Mouse (Mus musculus) T-cell, adult 2 months (primary cell): ENCODE results near the gene Cirbp.

Source experiments
- DNase-seq: peaks from one replicate; pipeline ENCODE4 v3.0.0; 2022; ENCODE audit warnings: low spot score

The Cirbp gene

GRCm38 (mm10) chr10:80137626-80138552, 27.9 kb upstream of the Cirbp start:
- no peak for DNase-seq

- peak; percentile 45 for DNase-seq
Observed at GRCm38 (mm10) chr10:80138553-80139438, 27.0 kb upstream of the Cirbp start, which contains the start of gene Atp5d. Atp5d (plus strand) TSS chr10:80138632.

- no peak for DNase-seq
Observed at GRCm38 (mm10) chr10:80139439-80139775, 26.4 kb upstream of the Cirbp start.

- no peak for DNase-seq
Observed at GRCm38 (mm10) chr10:80139975-80140665, 25.7 kb upstream of the Cirbp start.

- no peak for DNase-seq
Observed at GRCm38 (mm10) chr10:80140666-80141035, 25.1 kb upstream of the Cirbp start, which contains the start of gene Cbarp. Cbarp (minus strand) TSS chr10:80140835.

- peak; percentile 100 for DNase-seq
Observed at GRCm38 (mm10) chr10:80141243-80141642, 24.5 kb upstream of the Cirbp start.

GRCm38 (mm10) chr10:80141786-80142529, 23.8 kb upstream of the Cirbp start:
- peak; percentile 92 for DNase-seq

- DNase-seq = no peak
Observed at GRCm38 (mm10) chr10:80142530-80142925, 23.3 kb upstream of the Cirbp start.

- peak; percentile 1 for DNase-seq
Observed at GRCm38 (mm10) chr10:80143664-80144063, 22.1 kb upstream of the Cirbp start.

GRCm38 (mm10) chr10:80144159-80144558, 21.6 kb upstream of the Cirbp start:
- no peak for DNase-seq

GRCm38 (mm10) chr10:80144864-80145838, 20.6 kb upstream of the Cirbp start:
- DNase-seq = peak; percentile 65

GRCm38 (mm10) chr10:80145896-80146295, 19.9 kb upstream of the Cirbp start:
- no peak for DNase-seq

- DNase-seq = no peak
Observed at GRCm38 (mm10) chr10:80146568-80147011, 19.2 kb upstream of the Cirbp start.

GRCm38 (mm10) chr10:80147146-80147718, 18.6 kb upstream of the Cirbp start:
- DNase-seq = no peak

GRCm38 (mm10) chr10:80147719-80148601, 17.8 kb upstream of the Cirbp start, which contains the start of gene Midn:
Midn (plus strand) TSS chr10:80148272.
- DNase-seq = peak; percentile 59

- peak; percentile 92 for DNase-seq
Observed at GRCm38 (mm10) chr10:80148610-80149290, 17.0 kb upstream of the Cirbp start.

GRCm38 (mm10) chr10:80149291-80150225, 16.2 kb upstream of the Cirbp start:
- peak; percentile 98 for DNase-seq
